Mouse (Mus musculus): ENCODE measurements around the gene Lrrc61.

DNA sequence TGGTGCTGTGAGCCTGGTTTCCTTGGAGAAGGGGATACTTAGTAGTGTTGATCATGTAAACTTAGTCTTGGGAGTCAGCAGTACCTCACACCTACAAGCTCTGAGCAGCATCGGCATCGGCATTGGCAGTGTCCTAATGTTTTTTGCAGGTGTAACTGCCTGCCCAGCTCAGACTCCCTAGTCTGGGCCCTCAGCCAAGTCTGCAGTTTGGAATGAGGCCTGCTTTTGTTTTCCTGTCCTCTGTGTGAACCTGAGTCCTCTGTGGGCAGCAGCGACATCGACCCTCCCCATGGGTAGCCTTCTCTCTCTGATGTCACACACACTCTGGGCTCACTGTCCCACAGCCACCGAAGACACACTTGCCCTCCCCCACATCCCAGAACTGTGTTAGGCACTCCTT, 11.7 kb downstream of the Lrrc61 start:
- TF ChIP-seq GATA1 (IDR thresholded peaks at IDR 0.05; ENCODE audit: low read length) (no peak), TAL1 (IDR thresholded peaks at IDR 0.05; ENCODE audit: low read length) (no peak)
